Mouse (Mus musculus) megakaryocyte-erythroid progenitor cell, adult 5-6 weeks (primary cell): Measurements from ENCODE around the gene Rad23a. TPM values are rescaled to one million over a fixed set of nuclear protein-coding genes. Genes with fewer than 3 reads are reported as not detected.
"Not testable (repeated sequence)": the region's sequence is repeated elsewhere in the genome, so short reads cannot be mapped to it uniquely, and the experiment has no call there.

ENCODE experiments used
- ATAC-seq: replicated peaks from 2 replicates; pipeline ENCODE4 v1.8.0; 2016; ENCODE audit warnings: mild to moderate bottlenecking, inconsistent platforms; ENCODE audit not compliant: severe bottlenecking, poor library complexity, low FRiP score, low TSS enrichment
- total RNA-seq, 2 experiments: library from RNA; stranded (forward) in 1 of 2; stranded (reverse) in 1 of 2; fragments of 200-1000, 215-1000 nt in 1 of 2; fragments of >200 nt in 1 of 2; fragmentation: Nextera tagmentation in 1 of 2; gene quantifications; 2 replicates each; pipeline ENCODE4 v1.2.3; 2014 to 2017

Gene Rad23a
- total RNA-seq, 2 experiments from 2014 or later, result 43.7 to 151 TPM

- no peak for ATAC-seq
These were observed 4.1 kb upstream of the Rad23a start for GRCm38 (mm10) chr8:84844397-84845070.

DNA sequence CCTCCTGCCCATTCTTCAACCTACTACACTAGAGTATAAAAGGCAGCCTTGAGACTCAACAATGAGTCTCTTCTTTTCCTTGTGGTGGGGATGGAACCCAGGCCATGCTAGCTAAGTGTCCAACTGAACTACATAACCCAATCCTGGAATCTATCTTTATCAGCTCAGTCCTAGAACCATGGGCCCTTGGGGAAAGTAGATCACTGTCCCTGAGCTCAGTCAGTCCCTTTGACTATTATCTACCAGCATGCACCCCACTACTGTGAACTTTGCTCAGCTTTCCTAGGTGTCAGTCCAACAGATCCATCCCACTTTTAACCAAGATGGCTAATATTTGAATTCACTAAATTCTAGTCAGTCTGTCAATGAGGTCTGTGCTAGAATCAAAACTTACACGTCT, 1.0 kb upstream of the Rad23a start:
- no peak for ATAC-seq

GRCm38 (mm10) chr8:84839875-84840247, 604 bp downstream of the Rad23a start:
- no peak for ATAC-seq

- ATAC-seq, result no peak
These were observed 1.1 kb downstream of the Rad23a start for GRCm38 (mm10) chr8:84839411-84839810.

- peak; percentile 64 for ATAC-seq
These were observed 2.0 kb downstream of the Rad23a start for GRCm38 (mm10) chr8:84838513-84838912.

GRCm38 (mm10) chr8:84837912-84838470, 2.5 kb downstream of the Rad23a start:
- ATAC-seq, result no peak

DNA sequence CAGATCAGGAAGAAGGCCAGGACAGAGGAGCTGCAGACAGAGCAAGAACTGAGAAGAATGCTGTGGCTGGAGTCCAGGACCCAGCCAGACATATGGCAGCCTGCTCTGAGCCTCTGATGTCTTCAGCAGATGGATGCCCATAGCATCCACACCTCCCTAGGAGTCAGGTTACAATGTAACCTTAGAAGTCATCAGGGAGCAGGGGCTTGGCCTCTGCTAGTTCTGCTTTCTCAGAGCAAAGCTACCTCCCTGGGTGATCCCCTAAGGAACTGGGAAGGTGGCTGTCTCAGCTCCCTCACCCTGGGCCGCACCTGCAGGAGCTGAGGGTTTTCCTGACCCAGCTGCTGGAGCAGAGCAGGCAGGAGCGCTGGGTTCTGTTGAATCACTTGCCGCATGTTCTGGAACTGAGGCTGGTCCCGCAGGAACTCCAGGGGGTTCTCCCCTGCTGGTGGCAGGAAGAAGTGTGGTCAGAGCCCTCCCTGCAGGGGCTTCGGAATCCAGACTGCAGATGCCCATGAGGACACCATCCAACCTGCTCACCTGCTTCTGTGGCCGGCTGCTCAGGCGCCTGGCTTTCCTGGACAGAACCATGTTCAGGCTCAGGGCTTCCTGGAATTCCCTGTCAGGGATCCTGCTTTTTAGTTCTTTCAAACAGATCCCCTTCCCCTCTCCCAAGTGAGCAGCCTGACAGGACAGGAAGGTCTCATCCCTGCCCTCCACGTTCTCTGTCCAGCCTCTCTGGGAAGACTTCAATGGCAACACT, 3.1 kb downstream of the Rad23a start:
- no peak for ATAC-seq

DNA sequence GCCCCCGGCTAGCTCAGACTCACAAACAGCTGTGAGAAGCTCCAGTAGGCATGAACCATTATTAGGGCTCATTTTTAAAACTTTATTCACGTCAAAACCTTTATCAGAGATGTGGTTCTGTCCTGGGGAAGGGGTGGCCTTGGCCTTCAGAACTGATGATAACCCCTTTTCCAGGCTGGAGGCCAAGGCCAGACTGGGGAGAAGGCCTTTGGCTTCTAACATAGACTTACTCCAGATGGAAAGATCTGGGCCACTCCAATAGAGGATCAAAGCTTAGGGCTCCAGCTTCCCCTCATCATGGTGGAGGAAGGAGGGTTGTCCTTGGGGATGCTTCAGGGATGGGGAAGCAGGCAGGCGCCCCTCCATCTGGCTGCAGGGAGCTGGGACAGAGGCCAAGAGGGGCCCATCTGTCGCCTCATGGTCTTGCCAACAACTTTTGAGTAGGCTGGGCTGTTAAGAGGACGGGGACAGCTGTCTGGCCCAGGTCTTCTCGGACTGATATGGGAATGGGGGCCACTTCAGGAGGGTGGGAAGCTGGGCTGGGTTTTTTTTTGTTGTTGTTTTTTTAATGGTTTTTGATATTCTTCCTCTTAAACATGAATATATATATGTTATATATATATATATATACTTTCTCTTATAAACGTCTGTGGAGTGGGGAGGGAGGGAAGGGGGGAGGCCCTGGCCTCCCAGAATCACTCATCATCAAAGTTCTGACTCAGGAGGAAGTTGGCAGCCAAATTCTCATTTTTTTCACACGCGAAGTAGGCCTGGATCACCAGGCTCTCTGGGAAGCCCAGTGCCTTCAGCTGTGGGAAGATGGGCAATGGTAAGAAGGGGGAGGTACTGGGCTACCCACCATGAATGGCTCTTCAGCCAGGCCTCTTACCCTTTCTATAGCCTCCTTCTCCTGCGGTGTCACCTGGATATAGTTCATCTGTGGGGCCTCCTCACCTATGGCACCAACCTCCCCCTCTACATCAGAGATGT, 5.3 kb downstream of the Rad23a start:
- no peak for ATAC-seq

GRCm38 (mm10) chr8:84834002-84834865, 6.2 kb downstream of the Rad23a start:
- ATAC-seq, result no peak

- no peak for ATAC-seq
These were observed 7.4 kb downstream of the Rad23a start for GRCm38 (mm10) chr8:84832759-84833742.

DNA sequence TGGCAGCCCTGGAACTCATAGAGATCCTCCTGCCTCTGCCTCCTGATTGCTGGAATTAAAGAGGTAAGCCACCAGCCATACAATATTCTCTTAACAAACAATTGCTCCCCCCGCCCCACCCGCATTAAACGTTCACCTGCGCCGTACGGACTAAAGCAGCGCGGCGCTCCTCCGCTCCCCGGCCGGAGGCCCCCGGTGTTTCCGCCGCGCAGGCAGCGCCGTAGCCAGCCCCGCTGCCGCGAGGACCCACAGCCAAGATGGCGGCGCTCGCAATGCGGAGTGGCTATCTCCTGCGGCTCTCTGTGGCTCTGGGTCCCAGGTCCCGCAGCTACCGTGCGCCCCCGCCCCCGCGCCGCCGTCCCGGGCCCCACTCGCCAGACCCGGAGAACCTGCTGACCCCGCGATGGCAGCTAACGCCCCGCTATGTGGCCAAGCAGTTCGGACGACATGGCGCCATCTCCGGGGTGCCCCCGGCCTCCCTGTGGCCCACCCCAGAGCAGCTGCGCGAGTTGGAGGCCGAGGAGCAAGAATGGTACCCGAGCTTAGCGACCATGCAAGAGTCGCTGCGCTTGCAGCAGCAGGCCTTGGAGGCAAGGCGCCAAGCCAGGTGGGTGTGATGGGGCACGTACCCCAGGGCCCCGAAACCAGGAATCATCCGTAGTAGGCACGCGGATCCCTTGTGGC, 8.3 kb downstream of the Rad23a start:
- ATAC-seq, result peak; percentile 54

DNA sequence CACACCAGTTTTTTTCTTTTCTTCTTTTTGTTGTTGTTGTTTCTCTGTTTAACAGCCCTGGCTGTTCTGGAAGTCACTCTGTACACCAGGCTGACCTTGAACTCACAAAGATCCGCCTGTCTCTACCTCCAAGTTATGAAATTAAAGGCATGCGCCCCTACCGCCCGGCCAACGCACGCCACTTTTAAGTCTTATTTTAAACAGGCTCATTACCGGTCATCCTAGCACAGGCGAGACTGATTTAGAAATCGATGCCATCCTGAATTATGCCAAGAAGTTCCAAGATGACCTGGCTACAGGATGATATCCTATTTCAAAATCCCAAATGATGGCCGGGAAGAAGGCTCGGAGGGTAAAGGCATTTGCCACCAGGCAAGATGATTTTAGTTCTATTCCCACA, 9.0 kb downstream of the Rad23a start, which contains the start of gene Gadd45gip1:
TSS of gene Gadd45gip1 (plus strand) at position 33 of the 400 bp plus-strand sequence.
- 0 out of 2 replicates have a peak, but pooled peaks have one; percentile 69 for ATAC-seq

DNA sequence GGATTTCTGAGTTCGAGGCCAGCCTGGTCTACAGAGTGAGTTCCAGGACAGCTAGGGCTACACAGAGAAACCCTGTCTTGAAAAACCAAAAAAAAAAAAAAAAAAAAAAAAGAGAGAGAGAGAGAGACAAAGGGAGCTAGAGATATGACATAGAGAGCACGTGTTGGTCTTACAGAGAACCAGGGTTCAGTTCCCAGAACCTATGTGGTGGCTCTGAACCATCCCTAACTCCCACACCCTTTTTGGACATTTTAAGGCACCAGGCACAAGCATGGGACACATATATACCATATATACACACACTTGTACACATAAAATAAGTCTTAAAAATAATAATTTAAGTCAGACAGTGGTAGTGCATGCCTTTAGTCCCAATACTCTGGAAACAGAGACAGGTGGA, 13.9 kb downstream of the Rad23a start:
- ATAC-seq, result not testable (repeated sequence)

DNA sequence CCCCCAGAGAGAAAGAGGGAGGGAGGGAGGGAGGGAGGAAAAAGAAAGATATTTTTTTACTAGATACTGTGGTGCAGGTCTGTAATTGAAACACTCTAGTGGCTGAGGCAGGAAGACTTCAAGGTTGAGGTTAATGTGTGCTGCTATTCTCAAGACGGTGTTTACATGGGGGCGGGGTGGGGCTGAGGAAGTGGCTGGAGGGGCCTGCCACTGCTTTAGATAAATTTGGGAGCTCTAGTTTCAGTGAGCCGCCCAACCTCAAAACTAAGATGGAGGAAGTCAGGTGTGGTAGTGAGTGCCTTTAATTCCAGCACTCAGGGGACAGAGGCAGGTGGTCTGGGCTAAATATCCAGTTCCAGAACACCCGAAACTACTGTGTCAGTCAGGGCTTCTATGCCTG, 14.8 kb downstream of the Rad23a start:
- ATAC-seq, result no peak

DNA sequence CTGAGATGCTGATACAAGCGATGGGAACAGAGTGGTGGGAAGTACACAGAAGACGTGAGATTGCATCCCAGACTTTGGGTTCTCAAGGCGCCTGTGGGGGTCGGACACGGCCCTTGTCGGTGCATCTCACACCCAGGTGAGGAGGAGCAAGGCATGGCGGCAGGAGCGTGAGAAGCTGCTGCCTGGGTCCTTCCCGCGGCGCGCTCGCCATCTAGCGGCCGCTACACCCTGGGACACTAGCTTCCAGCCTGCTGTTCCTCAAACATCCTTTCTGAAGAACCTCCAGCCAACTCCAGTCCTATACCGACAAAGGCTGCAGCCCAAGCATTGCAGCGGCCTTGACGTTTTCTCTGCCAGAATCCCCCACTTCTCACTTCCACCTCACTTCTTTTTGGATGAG, 16.8 kb downstream of the Rad23a start:
- ATAC-seq, result peak; percentile 88

- ATAC-seq, result no peak
These were observed 17.7 kb downstream of the Rad23a start, which contains the start of gene Dand5 for GRCm38 (mm10) chr8:84822723-84823122. TSS of gene Dand5 (minus strand) at chr8:84822823.

- ATAC-seq, result no peak
These were observed 24.3 kb downstream of the Rad23a start for GRCm38 (mm10) chr8:84816117-84816516.
